Mouse (Mus musculus) hindbrain, embryonic 10.5 days (tissue): ENCODE data around the gene Afmid. TPM values are rescaled to one million over a fixed set of nuclear protein-coding genes. Genes with fewer than 3 reads are reported as not detected.

Experiments
- DNase-seq: peaks from one replicate; pipeline ENCODE4 v3.0.0-alpha.2; 2017; ENCODE audit warnings: low spot score
- H3K27ac ChIP-seq: fragments of 300-500 bp; sonication (generic); 2 replicates; pipeline ENCODE4 v1.5.1; 2016; ENCODE audit warnings: mild to moderate bottlenecking, moderate library complexity
- H3K27me3 ChIP-seq: fragments of 300-500 bp; sonication (generic); 2 replicates; pipeline ENCODE4 v1.6.1; 2016; ENCODE audit warnings: mild to moderate bottlenecking; ENCODE audit not compliant: poor library complexity, insufficient read depth, severe bottlenecking
- H3K36me3 ChIP-seq: fragments of 300-500 bp; sonication (generic); 2 replicates; pipeline ENCODE4 v1.6.1; 2016; ENCODE audit warnings: mild to moderate bottlenecking, moderate library complexity
- H3K4me1 ChIP-seq: fragments of 300-500 bp; sonication (generic); replicated peaks from 2 replicates; pipeline ENCODE4 v1.6.1; 2016; ENCODE audit warnings: mild to moderate bottlenecking
- H3K4me3 ChIP-seq: fragments of 300-500 bp; sonication (generic); 2 replicates; pipeline ENCODE4 v1.5.1; 2016; ENCODE audit warnings: mild to moderate bottlenecking, moderate library complexity
- H3K9me3 ChIP-seq: fragments of 300-500 bp; sonication (generic); 2 replicates; pipeline ENCODE4 v1.6.1; 2016; ENCODE audit warnings: mild to moderate bottlenecking, moderate library complexity
- WGBS: fragments of 180-500 bp; shearing (Covaris S2); methylation state at CpG from one replicate; pipeline ENCODE4 v1.1.7; 2016; 5-methylcytosine and 5-hydroxymethylcytosine counted together
- polyA plus RNA-seq: library from polyadenylated mRNA; unstranded; fragments of >200 nt; fragmentation: Nextera tagmentation; extraction: Ambion mirVana; gene quantifications from 2 replicates; pipeline ENCODE4 v1.2.1, GENCODE M21; 2016

The Afmid gene
- polyA plus RNA-seq, 1 experiment from 2014 or later = 3.8 TPM

- H3K27ac ChIP-seq = 0 out of 2 replicates have a peak overlapping the region, but pooled peaks have one; percentile 23
- peaks cover 84% of the 10 kb centered on the region for H3K27me3 ChIP-seq
- WGBS = 52% methylated on average over 5 of the region's 5 CpGs
- H3K4me1 ChIP-seq = peaks cover 60% of the 10 kb centered on the region
- DNase-seq = no peak
- H3K9me3 ChIP-seq = no peaks in the 10 kb centered on the region
- H3K4me3 ChIP-seq = no peak overlapping the region
- H3K36me3 ChIP-seq = no peaks in the 10 kb centered on the region
These were observed 60.3 kb downstream of the Afmid start for GRCm38 (mm10) chr11:117886000-117886399.

- no peaks in the 10 kb centered on the region for H3K9me3 ChIP-seq
- DNase-seq = no peak
- peaks cover 45% of the 10 kb centered on the region for H3K4me1 ChIP-seq
- peak overlapping the region; percentile 44 for H3K4me3 ChIP-seq
- no peaks in the 10 kb centered on the region for H3K36me3 ChIP-seq
- H3K27ac ChIP-seq = peak overlapping the region; percentile 82
- peaks cover 89% of the 10 kb centered on the region for H3K27me3 ChIP-seq
- WGBS = 9% methylated on average over 20 of the region's 20 CpGs
These were observed 62.6 kb downstream of the Afmid start for GRCm38 (mm10) chr11:117888168-117888852.

- Histone ChIP-seq H3K9me3 (no peaks in the 10 kb centered on the region), H3K36me3 (no peaks in the 10 kb centered on the region), H3K27ac (peak overlapping the region; percentile 82), H3K4me1 (peaks cover 44% of the 10 kb centered on the region), H3K4me3 (peak overlapping the region; percentile 44), H3K27me3 (peaks cover 89% of the 10 kb centered on the region)
- peak; percentile 60 for DNase-seq
- WGBS = 2% methylated on average over 33 of the region's 33 CpGs
These were observed 63.4 kb downstream of the Afmid start for GRCm38 (mm10) chr11:117888853-117889822.

Other genes starting within 250 kb of the Afmid start
- 11.1 and 14.4 TPM in 2 replicates for gene Tnrc6c, start 171.6 kb upstream of the Afmid start, polyA plus RNA-seq
- 1.5 TPM in 2 replicates for gene Tmc8, start 43.8 kb upstream of the Afmid start, polyA plus RNA-seq
- gene Tmc6, start 43.7 kb upstream of the Afmid start, polyA plus RNA-seq = 13.3 and 17.9 TPM in 2 replicates
- gene 6030468B19Rik, start 28.3 kb upstream of the Afmid start, polyA plus RNA-seq = 1.2 and 2.2 TPM in 2 replicates
- 0.30 and 0.31 TPM in 2 replicates for gene Gm20708, start 16.3 kb upstream of the Afmid start, polyA plus RNA-seq
- gene Syngr2, start 16.3 kb upstream of the Afmid start, polyA plus RNA-seq = 33.7 and 42.3 TPM in 2 replicates
- 106 and 132 TPM in 2 replicates for gene Tk1, start 168 bp downstream of the Afmid start, polyA plus RNA-seq
- gene Birc5, start 23.3 kb downstream of the Afmid start, polyA plus RNA-seq = 338 and 392 TPM in 2 replicates
- not detected in 2 replicates for gene Tmem235, start 34.8 kb downstream of the Afmid start, polyA plus RNA-seq
- gene Tha1, start 47.6 kb downstream of the Afmid start, polyA plus RNA-seq = 3.5 and 3.8 TPM in 2 replicates
- gene Socs3, start 144.1 kb downstream of the Afmid start, polyA plus RNA-seq = 12.5 and 14.2 TPM in 2 replicates
- 46.2 and 51.9 TPM in 2 replicates for gene Pgs1, start 160.4 kb downstream of the Afmid start, polyA plus RNA-seq